Mouse (Mus musculus) heart, postnatal 0 days (tissue): ENCODE measurements at regions not wholly inside any gene's neighbourhood (a gene's known extent, or its start where the extent isn't known, plus 50 kb on each side); places are given as distances from the start of the nearest gene placed in this dataset.

Experiments
- ATAC-seq: fragments of 200-750 bp; cut with Nextera tagmentation; 2 replicates; pipeline ENCODE4 v1.8.0; 2017; ENCODE audit warnings: low read depth, moderate number of reproducible peaks, moderate library complexity; ENCODE audit not compliant: insufficient read depth
- DNase-seq: peaks from one replicate; pipeline ENCODE4 v3.0.0-alpha.2; 2016; ENCODE audit warnings: low spot score
- H3K27ac ChIP-seq: fragments of 300-500 bp; sonication (generic); 2 replicates; pipeline ENCODE4 v1.5.1; 2014; ENCODE audit warnings: low read depth, mild to moderate bottlenecking
- H3K27me3 ChIP-seq: fragments of 300-500 bp; sonication (generic); 2 replicates; pipeline ENCODE4 v1.6.1; 2014; ENCODE audit warnings: low read length, mixed read lengths; ENCODE audit not compliant: control insufficient read depth, insufficient read depth
- H3K36me3 ChIP-seq: fragments of 300-500 bp; sonication (generic); replicated peaks from 2 replicates; pipeline ENCODE4 v1.6.1; 2014; ENCODE audit warnings: low read length, mixed read lengths; ENCODE audit not compliant: control insufficient read depth, insufficient read depth
- H3K4me1 ChIP-seq: fragments of 300-500 bp; sonication (generic); 2 replicates; pipeline ENCODE4 v1.6.1; 2014; ENCODE audit warnings: antibody characterized with exemption; ENCODE audit not compliant: control insufficient read depth, insufficient read depth
- H3K4me2 ChIP-seq: fragments of 300-500 bp; sonication (generic); 2 replicates; pipeline ENCODE4 v1.6.1; 2014; ENCODE audit warnings: low read depth, mild to moderate bottlenecking, low read length, moderate library complexity
- H3K4me3 ChIP-seq: fragments of 300-500 bp; sonication (generic); 2 replicates; pipeline ENCODE4 v1.5.1; 2014; ENCODE audit warnings: low read depth, low read length
- H3K9ac ChIP-seq: fragments of 300-500 bp; sonication (generic); replicated peaks from 2 replicates; pipeline ENCODE4 v1.6.1; 2014; ENCODE audit warnings: low read depth, low read length, mixed read lengths
- H3K9me3 ChIP-seq: fragments of 300-500 bp; sonication (generic); replicated peaks from 2 replicates; pipeline ENCODE4 v1.6.1; 2016; ENCODE audit warnings: low read length; ENCODE audit not compliant: control insufficient read depth
- CTCF ChIP-seq: IDR thresholded peaks from 2 replicates; pipeline ENCODE4 v1.5.1; 2016; ENCODE audit warnings: antibody characterized with exemption, control low read depth, low read depth
- EP300 ChIP-seq: IDR thresholded peaks from 2 replicates; pipeline ENCODE4 v1.6.1; 2016; ENCODE audit warnings: antibody characterized with exemption, low read depth
- WGBS: fragments of 180-500 bp; shearing (Covaris S2); extraction: QIAGEN DNeasy Blood & Tissue Kit; methylation state at CpG from one replicate; pipeline ENCODE4 v1.1.7; 2014; 5-methylcytosine and 5-hydroxymethylcytosine counted together

DNA sequence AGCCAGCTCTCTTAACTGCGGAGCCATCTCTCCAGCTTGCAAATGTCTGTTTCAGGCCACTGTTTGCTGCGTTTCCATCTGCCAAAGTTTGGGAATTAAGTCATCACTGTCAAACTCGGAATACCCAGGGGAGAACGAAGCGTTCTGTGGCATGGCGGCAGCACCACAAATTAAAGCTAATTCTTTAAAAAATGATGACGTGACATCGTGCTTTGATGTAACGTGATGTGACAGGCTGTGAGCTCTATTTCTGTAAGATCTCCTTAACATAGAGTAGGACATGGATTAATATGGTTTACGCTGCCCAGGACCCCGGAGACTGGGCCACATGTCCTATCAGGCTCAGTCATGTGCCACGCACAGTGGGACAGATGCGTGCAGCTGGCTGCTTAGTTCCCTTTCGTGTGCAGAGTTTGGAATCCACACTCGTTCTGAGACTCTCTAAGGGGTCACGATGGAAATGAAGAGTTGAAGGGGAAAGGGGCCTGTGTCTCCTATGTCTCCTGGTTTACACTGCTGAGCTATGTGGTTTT, 109.8 kb upstream of the Zfp64 start:
- Histone ChIP-seq H3K4me2 (no peak overlapping the region), H3K9me3 (no peaks in the 10 kb centered on the region), H3K4me1 (peaks cover 3% of the 10 kb centered on the region; the same call in 1 of the 2 replicates), H3K4me3 (no peak overlapping the region), H3K9ac (no peak overlapping the region), H3K27me3 (peaks cover 4% of the 10 kb centered on the region; the same call in 1 of the 2 replicates), H3K27ac (no peak overlapping the region), H3K36me3 (no peaks in the 10 kb centered on the region)
- TF ChIP-seq CTCF: no peak
- TF ChIP-seq EP300: no peak
- WGBS: 84% methylated on average over 16 of the region's 16 CpGs
- ATAC-seq: no peak
- DNase-seq: no peak

DNA sequence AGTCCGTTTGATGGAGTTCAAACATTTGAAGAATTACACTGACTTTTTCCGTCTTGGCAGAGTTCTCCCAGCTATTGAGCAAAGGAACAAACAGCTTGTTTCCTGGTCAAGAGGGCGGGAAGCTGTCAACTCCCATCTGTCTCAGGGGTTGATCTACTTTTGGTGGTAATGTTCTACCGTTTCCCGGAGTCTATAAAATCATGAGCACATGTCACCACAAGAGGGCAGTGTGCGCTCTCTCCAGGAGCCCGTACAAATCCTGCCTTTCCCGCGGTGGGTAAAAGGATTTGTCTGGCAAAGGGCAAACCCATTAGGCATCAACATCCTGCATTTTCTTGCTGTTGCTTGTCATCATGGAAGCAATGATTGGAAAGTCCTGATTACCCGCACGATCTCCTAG, 106.1 kb upstream of the Zfp64 start:
- WGBS: 5% methylated on average over 11 of the region's 11 CpGs
- Histone ChIP-seq H3K4me3 (no peak overlapping the region), H3K9ac (no peak overlapping the region), H3K36me3 (no peaks in the 10 kb centered on the region), H3K27ac (no peak overlapping the region), H3K4me1 (peaks cover 3% of the 10 kb centered on the region; the same call in 1 of the 2 replicates), H3K4me2 (0 out of 2 replicates have a peak overlapping the region, but pooled peaks have one; percentile 31), H3K27me3 (peaks cover 4% of the 10 kb centered on the region; the same call in 1 of the 2 replicates), H3K9me3 (no peaks in the 10 kb centered on the region)
- no peak for TF ChIP-seq EP300
- TF ChIP-seq CTCF: peak; percentile 89
- DNase-seq: peak; percentile 75
- ATAC-seq: peak; percentile 33; the same call in 1 of the 2 replicates

DNA sequence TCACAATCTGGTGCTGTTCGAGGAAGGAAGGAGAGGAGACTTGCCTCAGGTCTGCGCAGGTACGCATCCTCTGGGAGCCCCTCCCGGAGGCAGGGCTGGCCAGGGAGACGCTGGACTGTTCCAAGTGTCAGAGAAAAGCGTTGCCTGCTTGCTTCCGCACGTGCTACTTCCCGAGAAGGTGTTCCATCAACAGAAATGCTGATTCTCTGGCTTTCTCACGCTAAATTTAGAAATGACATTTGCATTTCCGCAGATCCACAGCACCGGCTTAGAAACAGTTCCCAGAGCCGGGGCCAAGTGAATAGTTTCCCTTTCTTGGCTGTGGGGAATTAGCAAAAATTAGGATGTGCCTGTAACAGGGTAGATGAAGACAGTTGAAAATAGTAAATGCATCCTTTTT, 105.1 kb upstream of the Zfp64 start:
- no peak overlapping the region for H3K9ac ChIP-seq
- DNase-seq (peak; percentile 11), ATAC-seq (no peak)
- TF ChIP-seq CTCF (no peak), EP300 (no peak)
- WGBS: 27% methylated on average over 13 of the region's 13 CpGs
- H3K27me3 ChIP-seq: peaks cover 4% of the 10 kb centered on the region; the same call in 1 of the 2 replicates
- peaks cover 3% of the 10 kb centered on the region; the same call in 1 of the 2 replicates for H3K4me1 ChIP-seq
- no peaks in the 10 kb centered on the region for H3K36me3 ChIP-seq
- no peaks in the 10 kb centered on the region for H3K9me3 ChIP-seq
- no peak overlapping the region; the same call in 1 of the 2 replicates for H3K4me2 ChIP-seq
- H3K4me3 ChIP-seq: no peak overlapping the region
- no peak overlapping the region for H3K27ac ChIP-seq

DNA sequence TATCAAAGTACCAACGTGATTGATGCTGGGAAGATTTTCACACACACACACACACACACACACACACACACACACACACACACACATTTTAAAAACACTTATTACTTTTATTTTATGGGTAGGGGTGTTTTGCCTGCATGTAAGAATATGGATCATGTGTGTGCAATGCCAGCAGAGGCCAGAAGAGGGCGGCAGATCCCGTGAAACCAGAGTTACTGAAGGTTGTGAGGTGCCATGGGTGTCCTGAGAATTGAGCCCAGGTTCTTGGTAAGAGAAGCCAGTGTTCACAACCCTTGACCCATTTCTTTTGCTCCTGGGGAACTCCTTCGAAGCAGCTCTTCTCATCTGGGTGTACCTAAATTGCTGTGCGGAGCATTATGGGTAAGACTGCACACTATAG, 102.4 kb upstream of the Zfp64 start:
- no peak for TF ChIP-seq EP300
- no peak for TF ChIP-seq CTCF
- no peak overlapping the region for H3K4me2 ChIP-seq
- no peaks in the 10 kb centered on the region for H3K9me3 ChIP-seq
- H3K4me1 ChIP-seq: peaks cover 3% of the 10 kb centered on the region; the same call in 1 of the 2 replicates
- H3K27ac ChIP-seq: no peak overlapping the region
- no peaks in the 10 kb centered on the region for H3K36me3 ChIP-seq
- no peak overlapping the region for H3K9ac ChIP-seq
- WGBS: 70% methylated on average over 5 of the region's 5 CpGs
- DNase-seq: no peak
- no peak for ATAC-seq
- peaks cover 4% of the 10 kb centered on the region; the same call in 1 of the 2 replicates for H3K27me3 ChIP-seq
- no peak overlapping the region for H3K4me3 ChIP-seq

DNA sequence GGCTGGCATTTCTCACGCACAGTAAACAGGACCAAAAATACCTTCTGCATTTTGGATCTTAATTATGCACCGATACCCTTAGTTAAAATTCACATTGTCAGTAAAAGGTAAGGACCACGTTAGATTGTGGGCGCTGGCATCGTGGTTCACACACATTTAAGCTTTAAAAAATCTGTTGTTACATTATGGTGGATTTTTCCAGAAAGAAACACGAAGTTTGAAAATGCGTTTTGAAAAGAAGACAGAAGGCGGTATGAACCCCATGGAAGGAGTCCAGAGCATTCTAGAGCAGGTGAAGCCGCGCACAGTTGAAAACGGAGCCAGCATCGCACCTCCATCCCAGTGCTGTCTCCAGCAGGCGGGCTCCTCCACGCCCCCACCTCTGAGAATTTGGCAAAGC, 94.6 kb upstream of the Zfp64 start:
- H3K4me3 ChIP-seq: no peak overlapping the region
- no peaks in the 10 kb centered on the region for H3K36me3 ChIP-seq
- no peak overlapping the region for H3K4me2 ChIP-seq
- no peaks in the 10 kb centered on the region for H3K27me3 ChIP-seq
- no peaks in the 10 kb centered on the region for H3K4me1 ChIP-seq
- ATAC-seq: no peak
- no peaks in the 10 kb centered on the region for H3K9me3 ChIP-seq
- TF ChIP-seq EP300: no peak
- TF ChIP-seq CTCF: no peak
- WGBS: 82% methylated on average over 14 of the region's 14 CpGs
- DNase-seq: no peak
- H3K27ac ChIP-seq: no peak overlapping the region
- H3K9ac ChIP-seq: no peak overlapping the region

DNA sequence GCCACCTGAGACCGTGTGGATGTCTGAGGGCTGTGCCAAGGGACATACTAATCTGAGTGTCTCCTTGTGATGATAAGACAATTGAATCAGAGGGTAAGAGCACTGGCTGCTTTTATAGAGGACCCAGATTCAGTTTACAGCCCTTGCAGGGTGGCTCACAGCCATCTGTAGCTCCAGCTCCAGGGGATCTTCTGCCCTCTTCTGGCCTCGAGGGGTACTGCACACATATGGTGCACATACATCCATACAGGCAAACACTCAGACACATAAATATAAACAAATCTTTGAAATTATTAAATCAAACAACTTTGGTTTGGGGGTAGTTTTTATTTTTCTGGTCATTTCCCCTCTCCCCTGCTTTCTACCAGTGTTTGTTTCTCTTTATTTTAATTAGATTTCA, 86.4 kb upstream of the Zfp64 start:
- Histone ChIP-seq H3K4me2 (no peak overlapping the region), H3K9me3 (no peaks in the 10 kb centered on the region), H3K27ac (no peak overlapping the region), H3K27me3 (no peaks in the 10 kb centered on the region), H3K36me3 (no peaks in the 10 kb centered on the region), H3K4me1 (no peaks in the 10 kb centered on the region), H3K9ac (no peak overlapping the region), H3K4me3 (no peak overlapping the region)
- ATAC-seq (no peak), DNase-seq (no peak)
- no peak for TF ChIP-seq CTCF
- WGBS: 57% methylated on average over 2 of the region's 2 CpGs
